Mouse (Mus musculus) forebrain, embryonic 14.5 days (tissue): ENCODE measurements around the gene Sptbn1. TPM values are rescaled to one million over a fixed set of nuclear protein-coding genes. Genes with fewer than 3 reads are reported as not detected.
"Not testable (repeated sequence)": the region's sequence is repeated elsewhere in the genome, so short reads cannot be mapped to it uniquely, and the experiment has no call there.

ENCODE experiments used
- ATAC-seq: fragments of 200-750 bp; cut with Nextera tagmentation; 2 replicates; pipeline ENCODE4 v1.8.0; 2017; ENCODE audit warnings: mild to moderate bottlenecking, moderate library complexity
- DNase-seq: peaks from one replicate; pipeline ENCODE4 v3.0.0-alpha.2; 2015; ENCODE audit warnings: low spot score
- H3K27ac ChIP-seq: fragments of 300-500 bp; sonication (generic); 2 replicates; pipeline ENCODE4 v1.5.1; 2014; ENCODE audit warnings: low read depth, mild to moderate bottlenecking, control low read depth, low read length, moderate library complexity
- H3K27me3 ChIP-seq: fragments of 300-500 bp; sonication (generic); replicated peaks from 2 replicates; pipeline ENCODE4 v1.6.1; 2014; ENCODE audit warnings: low read length, control low read depth, mixed read lengths; ENCODE audit not compliant: control insufficient read depth, insufficient read depth
- H3K36me3 ChIP-seq: fragments of 300-500 bp; sonication (generic); 2 replicates; pipeline ENCODE4 v1.6.1; 2014; ENCODE audit warnings: low read length, control low read depth; ENCODE audit not compliant: control insufficient read depth, insufficient read depth
- H3K4me1 ChIP-seq: fragments of 300-500 bp; sonication (generic); 2 replicates; pipeline ENCODE4 v1.6.1; 2014; ENCODE audit warnings: antibody characterized with exemption, low read length, control low read depth; ENCODE audit not compliant: control insufficient read depth, insufficient read depth
- H3K4me2 ChIP-seq: fragments of 300-500 bp; sonication (generic); 2 replicates; pipeline ENCODE4 v1.6.1; 2014; ENCODE audit warnings: mild to moderate bottlenecking, control low read depth, low read length
- H3K4me3 ChIP-seq: fragments of 300-500 bp; sonication (generic); 2 replicates; pipeline ENCODE4 v1.5.1; 2014; ENCODE audit warnings: low read depth, low read length, control low read depth
- H3K9ac ChIP-seq: fragments of 300-500 bp; sonication (generic); 2 replicates; pipeline ENCODE4 v1.6.1; 2014; ENCODE audit warnings: mild to moderate bottlenecking, low read length, control low read depth, moderate library complexity
- H3K9me3 ChIP-seq: fragments of 300-500 bp; sonication (generic); replicated peaks from 2 replicates; pipeline ENCODE4 v1.6.1; 2016; ENCODE audit warnings: low read length, control low read depth, mixed read lengths; ENCODE audit not compliant: control insufficient read depth
- WGBS: fragments of 180-500 bp; shearing (Covaris S2); extraction: QIAGEN DNeasy Blood & Tissue Kit; methylation state at CpG from one replicate; pipeline ENCODE4 v1.1.7; 2014; 5-methylcytosine and 5-hydroxymethylcytosine counted together
- polyA plus RNA-seq: library from polyadenylated mRNA; unstranded; fragments of >200 nt; fragmentation: Nextera tagmentation; extraction: Ambion mirVana; gene quantifications from 2 replicates; pipeline ENCODE4 v1.2.1, GENCODE M21; 2014

Sptbn1 gene
- polyA plus RNA-seq, 1 experiment from 2014 or later, result 101 TPM

DNA sequence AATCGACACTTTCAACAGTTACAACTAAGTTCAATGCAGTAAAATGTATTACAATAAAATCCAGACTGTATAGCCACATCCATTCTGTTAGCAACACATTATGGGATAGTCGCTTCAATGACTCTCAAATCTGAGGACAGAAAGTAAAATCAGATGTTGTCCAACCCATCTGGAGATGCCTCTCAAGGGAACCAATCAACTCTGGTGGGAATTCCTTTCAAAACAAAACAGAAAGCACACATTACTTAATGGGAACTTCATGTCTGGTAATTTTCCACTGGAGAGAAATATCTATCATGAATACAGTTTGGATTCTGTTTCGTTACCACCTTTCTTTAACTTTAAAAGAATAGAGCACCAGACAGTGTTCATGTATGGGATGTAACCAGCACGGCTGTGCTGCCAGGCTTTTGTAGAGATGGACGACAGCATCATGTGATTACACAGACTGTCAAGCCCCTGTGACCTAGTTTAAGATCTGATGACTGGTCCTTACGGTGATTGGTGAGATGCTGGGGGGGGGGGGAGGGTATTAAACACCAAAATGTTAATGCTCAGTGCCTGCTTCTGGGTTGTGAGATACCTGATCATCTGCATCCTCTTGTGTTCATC is 9.1 kb downstream of the Sptbn1 start:
- no peaks in the 10 kb centered on the region for H3K9me3 ChIP-seq
- H3K4me1 ChIP-seq, result no peaks in the 10 kb centered on the region
- H3K4me2 ChIP-seq, result no peak overlapping the region
- DNase-seq, result no peak
- no peak overlapping the region for H3K27ac ChIP-seq
- ATAC-seq, result no peak
- H3K27me3 ChIP-seq, result no peaks in the 10 kb centered on the region
- H3K36me3 ChIP-seq, result no peaks in the 10 kb centered on the region
- 89% methylated on average over 6 of the region's 6 CpGs for WGBS
- no peak overlapping the region for H3K4me3 ChIP-seq
- H3K9ac ChIP-seq, result no peak overlapping the region

GRCm38 (mm10) chr11:30257812-30258211 is 10.2 kb downstream of the Sptbn1 start:
- H3K4me3 ChIP-seq, result no peak overlapping the region
- 65% methylated on average over 1 of the region's 1 CpGs for WGBS
- H3K27ac ChIP-seq, result no peak overlapping the region
- ATAC-seq, result no peak
- H3K27me3 ChIP-seq, result no peaks in the 10 kb centered on the region
- H3K36me3 ChIP-seq, result no peaks in the 10 kb centered on the region
- H3K9ac ChIP-seq, result no peak overlapping the region
- no peaks in the 10 kb centered on the region for H3K4me1 ChIP-seq
- H3K4me2 ChIP-seq, result no peak overlapping the region
- no peaks in the 10 kb centered on the region for H3K9me3 ChIP-seq
- DNase-seq, result no peak

DNA sequence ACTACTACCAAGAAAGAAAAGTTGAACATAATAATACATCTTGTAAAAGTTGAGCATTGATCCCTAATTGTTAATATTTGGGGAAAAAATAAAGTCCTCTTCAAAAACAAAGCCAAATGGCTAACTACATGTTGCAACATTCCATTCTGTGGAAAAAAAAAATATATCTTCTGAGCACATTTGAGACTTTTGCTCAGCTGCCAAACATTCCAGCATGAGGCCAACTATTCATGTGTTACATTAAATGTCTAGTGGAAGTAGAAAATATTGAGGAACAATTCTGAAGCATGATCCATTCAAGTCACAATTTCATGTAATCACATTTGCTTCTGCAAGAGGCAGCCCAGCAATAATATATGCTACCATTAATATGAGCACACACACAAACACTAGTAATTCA is 10.9 kb downstream of the Sptbn1 start:
- Histone ChIP-seq H3K36me3 (no peaks in the 10 kb centered on the region), H3K9ac (no peak overlapping the region), H3K27ac (no peak overlapping the region), H3K9me3 (no peaks in the 10 kb centered on the region), H3K4me3 (no peak overlapping the region), H3K4me1 (no peaks in the 10 kb centered on the region), H3K27me3 (no peaks in the 10 kb centered on the region), H3K4me2 (no peak overlapping the region)
- ATAC-seq (no peak), DNase-seq (no peak)

DNA sequence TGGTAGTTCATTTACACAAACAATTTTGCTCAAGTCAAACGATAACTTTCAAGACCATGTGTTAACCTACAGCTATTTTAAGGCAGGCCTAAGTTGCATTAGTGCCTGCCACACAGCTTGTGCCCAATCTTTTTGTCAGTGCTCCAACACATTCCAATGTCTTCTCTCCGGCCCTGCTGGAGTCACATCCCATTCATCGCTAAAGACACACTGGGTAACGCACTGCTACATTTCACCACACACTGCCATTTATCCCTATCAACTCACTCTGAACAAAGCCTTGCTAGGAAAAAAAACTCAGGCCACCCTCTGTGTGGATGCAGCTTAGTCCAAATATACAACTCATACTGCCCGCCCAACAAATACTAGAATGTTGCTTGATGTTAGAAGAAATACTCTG is 11.5 kb downstream of the Sptbn1 start:
- no peaks in the 10 kb centered on the region for H3K27me3 ChIP-seq
- no peak overlapping the region for H3K27ac ChIP-seq
- 75% methylated on average over 5 of the region's 5 CpGs for WGBS
- H3K4me3 ChIP-seq, result no peak overlapping the region
- no peak overlapping the region for H3K4me2 ChIP-seq
- H3K36me3 ChIP-seq, result no peaks in the 10 kb centered on the region
- no peaks in the 10 kb centered on the region for H3K4me1 ChIP-seq
- no peak for ATAC-seq
- H3K9me3 ChIP-seq, result no peaks in the 10 kb centered on the region
- no peak for DNase-seq
- no peak overlapping the region for H3K9ac ChIP-seq

DNA sequence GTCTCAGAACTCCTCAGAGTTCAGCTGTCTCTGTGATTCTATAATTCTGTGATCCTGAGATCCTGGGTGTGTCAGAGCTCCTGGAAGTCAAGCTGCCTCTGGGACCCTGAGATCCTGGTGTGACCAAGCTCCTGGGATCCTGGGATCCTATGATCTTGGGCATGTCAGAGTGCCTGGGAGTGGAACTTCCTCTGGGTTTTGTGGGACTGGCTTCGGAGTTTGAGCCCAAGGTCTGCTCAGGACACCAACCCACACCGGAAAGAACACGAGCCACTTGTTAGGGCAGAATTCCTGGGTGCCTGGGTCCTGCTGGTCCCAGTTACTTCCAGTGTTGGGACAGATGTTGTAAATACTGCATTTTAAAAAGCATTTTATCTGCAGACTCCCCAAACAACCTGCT is 12.8 kb downstream of the Sptbn1 start:
- not testable (repeated sequence) for H3K36me3 ChIP-seq, ATAC-seq

DNA sequence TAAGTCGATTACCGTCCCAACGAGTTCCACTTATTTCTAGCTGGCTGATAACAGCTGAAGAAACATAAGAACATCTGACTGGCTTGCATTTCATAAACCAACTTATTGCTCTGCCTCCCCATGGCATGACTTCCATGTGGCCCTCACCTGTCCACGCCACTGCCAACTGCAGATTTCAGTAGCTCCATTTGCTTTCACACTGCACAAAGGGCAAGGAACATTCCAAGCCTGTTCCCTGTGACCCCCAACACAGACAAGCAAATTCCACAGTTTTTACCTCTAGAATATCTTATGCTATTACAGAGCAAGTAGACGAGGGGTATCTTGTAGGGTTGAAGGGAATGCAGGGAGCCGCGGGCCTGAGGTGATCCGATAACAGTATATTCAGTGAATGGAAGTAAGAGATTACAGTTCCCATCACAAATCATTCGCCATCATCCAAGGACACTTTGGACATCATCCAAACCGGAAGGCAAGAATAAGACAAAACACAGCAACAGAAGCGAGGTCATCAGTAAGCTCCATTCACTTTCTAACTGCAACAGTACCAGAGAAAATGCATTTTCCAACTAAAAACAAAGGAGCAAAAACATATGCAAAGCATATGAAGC is 16.6 kb downstream of the Sptbn1 start:
- Histone ChIP-seq H3K9ac (no peak overlapping the region), H3K4me2 (no peak overlapping the region), H3K9me3 (no peaks in the 10 kb centered on the region), H3K4me3 (no peak overlapping the region), H3K27me3 (no peaks in the 10 kb centered on the region), H3K36me3 (no peaks in the 10 kb centered on the region), H3K27ac (no peak overlapping the region), H3K4me1 (no peaks in the 10 kb centered on the region)
- DNase-seq (no peak), ATAC-seq (no peak)
- WGBS, result 93% methylated on average over 11 of the region's 11 CpGs

More for the DNA sequence above, 12.8 kb downstream of the Sptbn1 start:
- H3K4me2 ChIP-seq, H3K4me3 ChIP-seq, H3K9ac ChIP-seq, H3K27me3 ChIP-seq, H3K27ac ChIP-seq, H3K9me3 ChIP-seq, H3K4me1 ChIP-seq, DNase-seq: not testable (repeated sequence)
- WGBS, result 94% methylated on average over 3 of the region's 3 CpGs

- no peak for ATAC-seq
Observed at GRCm38 (mm10) chr11:30249452-30250016, 18.4 kb downstream of the Sptbn1 start.

DNA sequence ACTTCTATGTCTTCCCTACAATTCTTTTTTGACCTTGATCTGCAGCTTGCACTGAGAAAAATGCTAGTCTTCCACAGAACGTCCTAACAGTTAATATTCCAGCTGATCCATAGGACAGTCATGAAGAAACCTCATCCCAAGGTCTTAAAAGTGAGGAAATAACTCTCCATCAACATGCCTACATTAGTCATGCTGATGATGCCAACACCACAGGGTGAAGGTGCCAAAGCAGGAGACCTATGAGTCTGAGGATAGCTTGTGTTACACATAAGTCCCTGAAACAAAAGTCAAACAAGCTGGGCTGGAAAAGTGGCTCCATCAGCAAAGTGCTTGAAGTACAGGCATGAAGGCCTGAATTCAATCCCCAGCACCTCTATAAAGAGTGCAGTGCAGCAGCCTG is 20.9 kb downstream of the Sptbn1 start:
- no peak for ATAC-seq
- H3K9me3 ChIP-seq, result no peaks in the 10 kb centered on the region

More at GRCm38 (mm10) chr11:30249452-30250016, 18.4 kb downstream of the Sptbn1 start:
- Histone ChIP-seq H3K27ac (no peak overlapping the region), H3K36me3 (no peaks in the 10 kb centered on the region), H3K4me3 (no peak overlapping the region), H3K4me2 (no peak overlapping the region), H3K9me3 (no peaks in the 10 kb centered on the region), H3K4me1 (no peaks in the 10 kb centered on the region), H3K27me3 (no peaks in the 10 kb centered on the region), H3K9ac (no peak overlapping the region)
- no peak for DNase-seq
- 89% methylated on average over 4 of the region's 4 CpGs for WGBS

DNA sequence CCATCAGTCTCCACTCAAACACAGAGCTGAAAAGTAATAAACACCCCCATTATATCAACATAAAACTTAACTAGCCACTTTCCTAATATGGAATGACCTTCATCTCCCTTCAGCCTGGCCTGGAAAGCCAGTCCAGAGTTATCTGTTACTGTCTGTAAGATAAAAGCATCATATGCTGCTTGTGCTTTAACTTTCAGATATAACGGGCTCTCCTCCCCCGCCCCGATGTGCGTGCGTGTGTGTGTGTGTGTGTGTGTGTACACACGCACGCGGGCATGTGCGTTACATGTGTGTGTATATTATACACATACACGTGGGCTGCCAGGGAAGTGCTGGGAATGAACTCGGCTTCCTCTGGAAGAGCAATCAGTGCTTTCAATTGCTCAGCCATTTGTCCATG is 21.8 kb downstream of the Sptbn1 start:
- Histone ChIP-seq H3K36me3 (no peaks in the 10 kb centered on the region), H3K4me3 (no peak overlapping the region), H3K27me3 (no peaks in the 10 kb centered on the region), H3K27ac (no peak overlapping the region), H3K4me1 (peaks cover 2% of the 10 kb centered on the region; the same call in 1 of the 2 replicates), H3K9ac (no peak overlapping the region), H3K4me2 (no peak overlapping the region), H3K9me3 (no peaks in the 10 kb centered on the region)
- ATAC-seq (no peak), DNase-seq (no peak)
- 92% methylated on average over 11 of the region's 11 CpGs for WGBS

More for the DNA sequence above, 20.9 kb downstream of the Sptbn1 start:
- WGBS, result 71% methylated on average over 1 of the region's 1 CpGs
- no peak overlapping the region for H3K9ac ChIP-seq
- no peak for DNase-seq
- no peak overlapping the region for H3K4me3 ChIP-seq
- H3K27me3 ChIP-seq, result no peaks in the 10 kb centered on the region
- H3K4me2 ChIP-seq, result no peak overlapping the region
- H3K36me3 ChIP-seq, result no peaks in the 10 kb centered on the region
- H3K4me1 ChIP-seq, result peaks cover 2% of the 10 kb centered on the region; the same call in 1 of the 2 replicates
- no peak overlapping the region for H3K27ac ChIP-seq
